Mouse (Mus musculus) cerebellum, adult 2 months (tissue): Measurements from ENCODE around the gene Esyt2.

Experiments
- CTCF ChIP-seq: fragments of 200-500 bp; IDR thresholded peaks from 2 replicates; pipeline ENCODE4 v1.5.1; 2011; ENCODE audit warnings: low read depth, mild to moderate bottlenecking, control low read depth, low read length, moderate library complexity, borderline replicate concordance; ENCODE audit not compliant: insufficient read depth
- POLR2A ChIP-seq: fragments of 200-500 bp; IDR thresholded peaks from 2 replicates; pipeline ENCODE4 v1.6.1; 2011; ENCODE audit warnings: low read length, control low read depth, borderline replicate concordance; ENCODE audit not compliant: insufficient read depth

- TF ChIP-seq CTCF (no peak), POLR2A (no peak)
Observed at GRCm38 (mm10) chr12:116282856-116283255, 1.9 kb downstream of the Esyt2 start.
